Mouse (Mus musculus): ENCODE measurements around the gene Siglec1. TPM values are rescaled to one million over a fixed set of nuclear protein-coding genes. Genes with fewer than 3 reads are reported as not detected.
"Not testable (repeated sequence)": the region's sequence is repeated elsewhere in the genome, so short reads cannot be mapped to it uniquely, and the experiment has no call there.

Gene Siglec1
- polyA plus RNA-seq, 1 experiment from 2014 or later: 0.25 TPM

GRCm38 (mm10) chr2:131105061-131105460 lies 18.5 kb upstream of the Siglec1 start:
- H3K4me3 ChIP-seq (ENCODE audit: low read depth, low read length); H3K36me3 ChIP-seq (ENCODE audit: control insufficient read depth, insufficient read depth, low read length); ATAC-seq; H3K27me3 ChIP-seq (replicated peaks; ENCODE audit: control insufficient read depth, insufficient read depth, low read length); H3K4me1 ChIP-seq (ENCODE audit: control insufficient read depth, insufficient read depth, low read length); H3K4me2 ChIP-seq (ENCODE audit: low read length); H3K9ac ChIP-seq (ENCODE audit: low read length); DNase-seq (ENCODE audit: low spot score); H3K27ac ChIP-seq (ENCODE audit: low read depth, low read length); H3K9me3 ChIP-seq (replicated peaks; ENCODE audit: control insufficient read depth, low read length): not testable (repeated sequence)
- WGBS: 62% methylated on average over 4 of the region's 4 CpGs

GRCm38 (mm10) chr2:131104021-131104420 lies 17.5 kb upstream of the Siglec1 start:
- Histone ChIP-seq H3K4me1 (ENCODE audit: control insufficient read depth, insufficient read depth, low read length) (no peaks in the 10 kb centered on the region), H3K4me2 (ENCODE audit: low read length) (no peak overlapping the region), H3K27ac (ENCODE audit: low read depth, low read length) (no peak overlapping the region), H3K27me3 (replicated peaks; ENCODE audit: control insufficient read depth, insufficient read depth, low read length) (no peaks in the 10 kb centered on the region), H3K36me3 (ENCODE audit: control insufficient read depth, insufficient read depth, low read length) (no peaks in the 10 kb centered on the region), H3K9ac (ENCODE audit: low read length) (no peak overlapping the region), H3K4me3 (ENCODE audit: low read depth, low read length) (no peak overlapping the region), H3K9me3 (replicated peaks; ENCODE audit: control insufficient read depth, low read length) (no peaks in the 10 kb centered on the region)
- ATAC-seq (no peak), DNase-seq (ENCODE audit: low spot score) (no peak)
- 91% methylated on average over 4 of the region's 4 CpGs for WGBS

- no peak for DNase-seq (ENCODE audit: low spot score)
- Histone ChIP-seq H3K36me3 (ENCODE audit: control insufficient read depth, insufficient read depth, low read length) (no peaks in the 10 kb centered on the region), H3K27me3 (replicated peaks; ENCODE audit: control insufficient read depth, insufficient read depth, low read length) (no peaks in the 10 kb centered on the region), H3K4me1 (ENCODE audit: control insufficient read depth, insufficient read depth, low read length) (no peaks in the 10 kb centered on the region), H3K4me2 (ENCODE audit: low read length) (no peak overlapping the region), H3K9me3 (replicated peaks; ENCODE audit: control insufficient read depth, low read length) (no peaks in the 10 kb centered on the region), H3K9ac (ENCODE audit: low read length) (no peak overlapping the region), H3K4me3 (ENCODE audit: low read depth, low read length) (no peak overlapping the region), H3K27ac (ENCODE audit: low read depth, low read length) (no peak overlapping the region)
- WGBS: 69% methylated on average over 3 of the region's 3 CpGs
- no peak for ATAC-seq
These were observed 15.0 kb upstream of the Siglec1 start for GRCm38 (mm10) chr2:131101530-131101929.

- no peak overlapping the region for H3K4me2 ChIP-seq (ENCODE audit: low read length)
- no peaks in the 10 kb centered on the region for H3K4me1 ChIP-seq (ENCODE audit: control insufficient read depth, insufficient read depth, low read length)
- H3K9ac ChIP-seq (ENCODE audit: low read length): no peak overlapping the region
- no peaks in the 10 kb centered on the region for H3K36me3 ChIP-seq (ENCODE audit: control insufficient read depth, insufficient read depth, low read length)
- no peak for DNase-seq (ENCODE audit: low spot score)
- no peak for ATAC-seq
- H3K4me3 ChIP-seq (ENCODE audit: low read depth, low read length): no peak overlapping the region
- no peaks in the 10 kb centered on the region for H3K27me3 ChIP-seq (replicated peaks; ENCODE audit: control insufficient read depth, insufficient read depth, low read length)
- 78% methylated on average over 4 of the region's 4 CpGs for WGBS
- no peak overlapping the region for H3K27ac ChIP-seq (ENCODE audit: low read depth, low read length)
- H3K9me3 ChIP-seq (replicated peaks; ENCODE audit: control insufficient read depth, low read length): no peaks in the 10 kb centered on the region
These were observed 10.5 kb upstream of the Siglec1 start for GRCm38 (mm10) chr2:131097087-131097486.

- DNase-seq (ENCODE audit: low spot score) (peak; percentile 22), ATAC-seq (no peak)
- H3K36me3 ChIP-seq (ENCODE audit: control insufficient read depth, insufficient read depth, low read length): no peaks in the 10 kb centered on the region
- no peak overlapping the region for H3K4me2 ChIP-seq (ENCODE audit: low read length)
- H3K27me3 ChIP-seq (replicated peaks; ENCODE audit: control insufficient read depth, insufficient read depth, low read length): no peaks in the 10 kb centered on the region
- 21% methylated on average over 9 of the region's 9 CpGs for WGBS
- no peaks in the 10 kb centered on the region for H3K9me3 ChIP-seq (replicated peaks; ENCODE audit: control insufficient read depth, low read length)
- no peak overlapping the region for H3K27ac ChIP-seq (ENCODE audit: low read depth, low read length)
- H3K9ac ChIP-seq (ENCODE audit: low read length): no peak overlapping the region
- H3K4me3 ChIP-seq (ENCODE audit: low read depth, low read length): no peak overlapping the region
- no peaks in the 10 kb centered on the region for H3K4me1 ChIP-seq (ENCODE audit: control insufficient read depth, insufficient read depth, low read length)
These were observed 9.7 kb upstream of the Siglec1 start for GRCm38 (mm10) chr2:131096101-131096795.

- peak; percentile 76 for DNase-seq (ENCODE audit: low spot score)
- H3K4me3 ChIP-seq (ENCODE audit: low read depth, low read length): no peak overlapping the region
- H3K4me1 ChIP-seq (ENCODE audit: control insufficient read depth, insufficient read depth, low read length): no peaks in the 10 kb centered on the region
- no peak overlapping the region for H3K9ac ChIP-seq (ENCODE audit: low read length)
- no peaks in the 10 kb centered on the region for H3K27me3 ChIP-seq (replicated peaks; ENCODE audit: control insufficient read depth, insufficient read depth, low read length)
- ATAC-seq: peak; percentile 77
- WGBS: 0% methylated on average over 1 of the region's 1 CpGs
- no peaks in the 10 kb centered on the region for H3K36me3 ChIP-seq (ENCODE audit: control insufficient read depth, insufficient read depth, low read length)
- no peak overlapping the region for H3K27ac ChIP-seq (ENCODE audit: low read depth, low read length)
- no peak overlapping the region for H3K4me2 ChIP-seq (ENCODE audit: low read length)
- H3K9me3 ChIP-seq (replicated peaks; ENCODE audit: control insufficient read depth, low read length): no peaks in the 10 kb centered on the region
These were observed 8.3 kb upstream of the Siglec1 start for GRCm38 (mm10) chr2:131094823-131095222.

- DNase-seq (ENCODE audit: low spot score) (no peak), ATAC-seq (no peak)
- Histone ChIP-seq H3K27ac (ENCODE audit: low read depth, low read length) (no peak overlapping the region), H3K4me2 (ENCODE audit: low read length) (no peak overlapping the region), H3K4me1 (ENCODE audit: control insufficient read depth, insufficient read depth, low read length) (no peaks in the 10 kb centered on the region), H3K9ac (ENCODE audit: low read length) (no peak overlapping the region), H3K9me3 (replicated peaks; ENCODE audit: control insufficient read depth, low read length) (no peaks in the 10 kb centered on the region), H3K36me3 (ENCODE audit: control insufficient read depth, insufficient read depth, low read length) (no peaks in the 10 kb centered on the region), H3K4me3 (ENCODE audit: low read depth, low read length) (no peak overlapping the region), H3K27me3 (replicated peaks; ENCODE audit: control insufficient read depth, insufficient read depth, low read length) (no peaks in the 10 kb centered on the region)
- WGBS: 91% methylated on average over 5 of the region's 5 CpGs
These were observed 7.0 kb upstream of the Siglec1 start for GRCm38 (mm10) chr2:131093577-131093976.

- no peaks in the 10 kb centered on the region for H3K27me3 ChIP-seq (replicated peaks; ENCODE audit: control insufficient read depth, insufficient read depth, low read length)
- DNase-seq (ENCODE audit: low spot score) (no peak), ATAC-seq (no peak)
- no peak overlapping the region for H3K4me2 ChIP-seq (ENCODE audit: low read length)
- no peak overlapping the region for H3K9ac ChIP-seq (ENCODE audit: low read length)
- H3K4me3 ChIP-seq (ENCODE audit: low read depth, low read length): no peak overlapping the region
- 92% methylated on average over 3 of the region's 3 CpGs for WGBS
- H3K9me3 ChIP-seq (replicated peaks; ENCODE audit: control insufficient read depth, low read length): no peaks in the 10 kb centered on the region
- no peak overlapping the region for H3K27ac ChIP-seq (ENCODE audit: low read depth, low read length)
- no peaks in the 10 kb centered on the region for H3K36me3 ChIP-seq (ENCODE audit: control insufficient read depth, insufficient read depth, low read length)
- H3K4me1 ChIP-seq (ENCODE audit: control insufficient read depth, insufficient read depth, low read length): no peaks in the 10 kb centered on the region
These were observed 4.3 kb upstream of the Siglec1 start for GRCm38 (mm10) chr2:131090852-131091251.

- no peak for DNase-seq (ENCODE audit: low spot score)
- no peak overlapping the region for H3K9ac ChIP-seq (ENCODE audit: low read length)
- 81% methylated on average over 1 of the region's 1 CpGs for WGBS
- H3K27me3 ChIP-seq (replicated peaks; ENCODE audit: control insufficient read depth, insufficient read depth, low read length): no peaks in the 10 kb centered on the region
- ATAC-seq: no peak
- H3K4me1 ChIP-seq (ENCODE audit: control insufficient read depth, insufficient read depth, low read length): no peaks in the 10 kb centered on the region
- no peaks in the 10 kb centered on the region for H3K36me3 ChIP-seq (ENCODE audit: control insufficient read depth, insufficient read depth, low read length)
- no peak overlapping the region for H3K4me3 ChIP-seq (ENCODE audit: low read depth, low read length)
- no peak overlapping the region for H3K27ac ChIP-seq (ENCODE audit: low read depth, low read length)
- H3K9me3 ChIP-seq (replicated peaks; ENCODE audit: control insufficient read depth, low read length): no peaks in the 10 kb centered on the region
- H3K4me2 ChIP-seq (ENCODE audit: low read length): no peak overlapping the region
These were observed 3.1 kb upstream of the Siglec1 start for GRCm38 (mm10) chr2:131089634-131090033.

Data from forebrain, embryonic 14.5 days (tissue).